Mouse (Mus musculus) central nervous system, embryonic 18 days (tissue): Measurements from ENCODE around the gene Slc39a10. TPM values are rescaled to one million over a fixed set of nuclear protein-coding genes. Genes with fewer than 3 reads are reported as not detected.

Experiments used
- polyA plus RNA-seq: library from polyadenylated mRNA; depleted of rRNA; stranded (reverse); fragments of >200 nt; gene quantifications from 2 replicates; pipeline ENCODE4 v1.2.3, GENCODE M21; 2012; rRNA removed

Slc39a10 gene
- polyA plus RNA-seq = 53.3 and 56.9 TPM in 2 replicates

GRCm38 (mm10) chr1:46892752-46893151 lies at the start of gene Slc39a10:
Gene Slc39a10, minus strand, starts transcription at chr1:46892852.

